Mouse (Mus musculus) gastrocnemius, postnatal 36 days (tissue): ENCODE results near the gene Cfap65. TPM values are rescaled to one million over a fixed set of nuclear protein-coding genes. Genes with fewer than 3 reads are reported as not detected.

ENCODE experiments used
- microRNA-seq, 2 experiments: library from miRNA; unstranded; fragments of <30 nt; microRNA quantifications; one replicate each; pipeline ENCODE4 v1.2.0; 2021
- total RNA-seq, 2 experiments: library from RNA; stranded (reverse); gene quantifications; 2 replicates each; pipeline ENCODE4 v1.2.3; 2021

Cfap65 gene
- total RNA-seq, 2 experiments from 2014 or later = not detected

Small RNA genes lying within 50 kb of the gene (microRNA-seq; reads per million reads assigned to microRNA genes)
- gene Mir375 = 2.5 to 133 reads per million in 2 experiments

Other genes with a start within 250 kb of the Cfap65 start
- 10 to 100 TPM; 41.0 to 44.1 TPM for gene Cyp27a1, start 222.0 kb downstream of the Cfap65 start, total RNA-seq
- gene Prkag3, start 186.4 kb downstream of the Cfap65 start, total RNA-seq = 10 to 100 TPM; 63.9 to 90.3 TPM
- under 1 TPM; 0.20 to 0.32 TPM for gene Wnt6, start 163.7 kb downstream of the Cfap65 start, total RNA-seq
- not detected for gene Wnt10a, start 144.1 kb downstream of the Cfap65 start, total RNA-seq
- gene Cdk5r2, start 80.7 kb downstream of the Cfap65 start, total RNA-seq = not detected
- not detected for gene Fev, start 50.2 kb downstream of the Cfap65 start, total RNA-seq
- not detected for gene Cryba2, start 42.5 kb downstream of the Cfap65 start, total RNA-seq
- under 1 TPM; 0.12 to 0.20 TPM for gene Ihh, start 16.1 kb upstream of the Cfap65 start, total RNA-seq
- 1 to 10 TPM; 5.3 to 5.4 TPM for gene Nhej1, start 189.6 kb upstream of the Cfap65 start, total RNA-seq
- not detected for gene Slc23a3, start 198.3 kb upstream of the Cfap65 start, total RNA-seq
- gene Cnppd1, start 207.1 kb upstream of the Cfap65 start, total RNA-seq = 10 to 100 TPM; 12.4 to 12.7 TPM
- gene Retreg2, start 207.2 kb upstream of the Cfap65 start, total RNA-seq = 1 to 10 TPM; 6.5 to 8.0 TPM
- gene Zfand2b, start 233.0 kb upstream of the Cfap65 start, total RNA-seq = 10 to 100 TPM; 16.3 to 16.7 TPM
- 10 to 100 TPM; 21.4 to 21.6 TPM for gene Abcb6, start 244.8 kb upstream of the Cfap65 start, total RNA-seq